Mouse (Mus musculus) limb, embryonic 13.5 days (tissue): ENCODE results near the gene Ldlrad3. TPM values are rescaled to one million over a fixed set of nuclear protein-coding genes. Genes with fewer than 3 reads are reported as not detected.

Source experiments
- ATAC-seq: fragments of 200-750 bp; cut with Nextera tagmentation; 2 replicates; pipeline ENCODE4 v1.8.0; 2017; ENCODE audit warnings: low read depth, moderate number of reproducible peaks, moderate TSS enrichment; ENCODE audit not compliant: low FRiP score
- H3K27ac ChIP-seq: fragments of 300-500 bp; sonication (generic); 2 replicates; pipeline ENCODE4 v1.5.1; 2015; ENCODE audit warnings: inconsistent platforms, mild to moderate bottlenecking, moderate library complexity
- H3K27me3 ChIP-seq: fragments of 300-500 bp; sonication (generic); 2 replicates; pipeline ENCODE4 v1.6.1; 2015; ENCODE audit warnings: mild to moderate bottlenecking, inconsistent platforms
- H3K36me3 ChIP-seq: fragments of 300-500 bp; sonication (generic); 2 replicates; pipeline ENCODE4 v1.6.1; 2015; ENCODE audit warnings: inconsistent platforms, mild to moderate bottlenecking, moderate library complexity
- H3K4me1 ChIP-seq: fragments of 300-500 bp; sonication (generic); 2 replicates; pipeline ENCODE4 v1.6.1; 2015; ENCODE audit warnings: inconsistent platforms
- H3K4me2 ChIP-seq: fragments of 300-500 bp; sonication (generic); replicated peaks from 2 replicates; pipeline ENCODE4 v1.6.1; 2015; ENCODE audit warnings: inconsistent platforms, mild to moderate bottlenecking, moderate library complexity
- H3K4me3 ChIP-seq: fragments of 300-500 bp; sonication (generic); 2 replicates; pipeline ENCODE4 v1.5.1; 2015; ENCODE audit warnings: moderate library complexity, mild to moderate bottlenecking, inconsistent platforms
- H3K9ac ChIP-seq: fragments of 300-500 bp; sonication (generic); 2 replicates; pipeline ENCODE4 v1.6.1; 2015; ENCODE audit warnings: mild to moderate bottlenecking, inconsistent platforms
- H3K9me3 ChIP-seq: fragments of 300-500 bp; sonication (generic); 2 replicates; pipeline ENCODE4 v1.6.1; 2016; ENCODE audit warnings: inconsistent platforms
- WGBS: fragments of 180-500 bp; shearing (Covaris S2); methylation state at CpG from one replicate; pipeline ENCODE4 v1.1.7; 2015; 5-methylcytosine and 5-hydroxymethylcytosine counted together
- polyA plus RNA-seq: library from polyadenylated mRNA; unstranded; fragments of >200 nt; fragmentation: Nextera tagmentation; extraction: Ambion mirVana; gene quantifications from 2 replicates; pipeline ENCODE4 v1.2.1, GENCODE M21; 2015

Gene Ldlrad3
- polyA plus RNA-seq, 1 experiment from 2014 or later = 71.9 TPM

DNA sequence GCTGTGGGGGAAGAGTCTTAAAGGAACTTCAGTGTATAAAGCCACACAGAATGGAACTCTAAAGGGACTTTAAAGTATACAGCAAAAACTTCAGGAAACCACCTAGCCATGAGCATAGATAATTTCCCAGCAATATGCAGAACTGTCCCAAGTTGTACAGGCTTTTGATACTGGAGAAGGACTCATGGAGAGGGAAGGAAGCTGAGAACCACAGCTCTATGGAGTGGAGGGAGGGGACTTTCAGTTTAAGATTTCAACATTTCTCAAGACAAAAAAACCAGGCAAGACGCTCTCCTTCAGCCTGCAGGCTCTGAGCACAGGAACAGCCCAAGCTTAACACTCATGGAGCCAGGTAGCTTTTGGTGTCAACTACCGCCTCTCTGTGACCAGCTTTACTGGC is 4.7 kb downstream of the Ldlrad3 start:
- peaks cover 62% of the 10 kb centered on the region for H3K4me1 ChIP-seq
- peak overlapping the region; percentile 35; the same call in 1 of the 2 replicates for H3K27ac ChIP-seq
- H3K27me3 ChIP-seq = no peaks in the 10 kb centered on the region
- WGBS = 70% methylated on average over 2 of the region's 2 CpGs
- H3K36me3 ChIP-seq = no peaks in the 10 kb centered on the region
- 0 out of 2 replicates have a peak overlapping the region, but pooled peaks have one; percentile 11 for H3K4me2 ChIP-seq
- no peak for ATAC-seq
- no peak overlapping the region for H3K9ac ChIP-seq
- H3K9me3 ChIP-seq = no peaks in the 10 kb centered on the region
- no peak overlapping the region for H3K4me3 ChIP-seq

DNA sequence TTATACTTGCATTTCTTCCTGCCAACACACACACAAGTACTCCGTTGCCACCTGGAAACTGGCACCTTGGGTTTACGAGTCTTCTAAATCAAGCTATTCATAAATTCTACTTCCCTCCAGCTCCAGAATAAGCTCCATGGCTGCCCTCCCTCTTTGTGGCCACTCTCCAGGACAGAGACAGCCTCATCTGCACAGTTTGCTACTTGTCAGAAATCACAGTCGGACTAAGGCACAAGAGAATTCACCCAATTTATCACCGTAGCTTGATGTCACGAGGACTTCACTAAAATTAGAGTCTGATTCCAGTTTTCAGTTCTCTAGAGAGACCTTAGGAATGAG is 9.8 kb downstream of the Ldlrad3 start:
- ATAC-seq = no peak; the same call in 1 of the 2 replicates
- Histone ChIP-seq H3K36me3 (peaks cover 6% of the 10 kb centered on the region), H3K4me2 (peak overlapping the region; percentile 26; the same call in 1 of the 2 replicates), H3K9ac (no peak overlapping the region), H3K27ac (peak overlapping the region; percentile 49), H3K27me3 (no peaks in the 10 kb centered on the region), H3K4me1 (peaks cover 40% of the 10 kb centered on the region), H3K9me3 (no peaks in the 10 kb centered on the region), H3K4me3 (no peak overlapping the region)
- WGBS = 46% methylated on average over 5 of the region's 5 CpGs

DNA sequence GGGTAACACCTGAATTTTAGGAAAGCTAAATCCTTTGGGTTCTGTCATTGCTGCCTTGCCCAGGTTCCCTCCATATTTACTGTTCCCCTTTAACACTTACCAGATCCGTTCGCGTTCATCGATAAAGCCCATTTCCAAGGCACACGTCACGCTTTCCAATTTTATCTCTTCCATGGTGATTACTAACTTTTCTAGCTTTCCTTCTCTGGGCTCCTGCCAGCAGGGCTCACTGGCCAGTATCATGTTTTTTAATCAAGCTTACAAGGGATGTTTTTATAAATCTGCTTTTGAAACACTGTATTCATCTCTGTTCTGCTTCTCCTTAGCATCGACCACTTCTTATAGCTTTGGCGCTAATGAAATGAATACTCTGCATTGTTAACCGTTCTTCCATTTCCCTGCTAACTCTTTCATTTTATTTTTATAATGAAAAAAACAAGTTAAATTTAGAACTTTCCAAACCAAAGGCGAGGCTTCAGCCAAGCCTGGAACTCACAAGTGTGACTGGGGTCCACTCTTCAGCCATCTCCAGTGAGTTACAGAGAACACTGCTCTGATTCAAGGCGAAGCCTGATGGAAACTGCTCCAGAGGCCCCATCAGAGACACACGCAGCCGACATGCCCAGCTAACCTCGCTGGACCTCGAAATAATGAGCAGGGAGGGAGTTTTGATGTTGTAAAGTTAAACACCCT is 10.3 kb downstream of the Ldlrad3 start:
- peak; percentile 87 for ATAC-seq
- Histone ChIP-seq H3K4me1 (peaks cover 36% of the 10 kb centered on the region), H3K9ac (no peak overlapping the region), H3K27me3 (no peaks in the 10 kb centered on the region), H3K4me2 (peak overlapping the region; percentile 26), H3K9me3 (no peaks in the 10 kb centered on the region), H3K36me3 (peaks cover 7% of the 10 kb centered on the region), H3K4me3 (no peak overlapping the region), H3K27ac (peak overlapping the region; percentile 69)
- WGBS = 59% methylated on average over 15 of the region's 15 CpGs

DNA sequence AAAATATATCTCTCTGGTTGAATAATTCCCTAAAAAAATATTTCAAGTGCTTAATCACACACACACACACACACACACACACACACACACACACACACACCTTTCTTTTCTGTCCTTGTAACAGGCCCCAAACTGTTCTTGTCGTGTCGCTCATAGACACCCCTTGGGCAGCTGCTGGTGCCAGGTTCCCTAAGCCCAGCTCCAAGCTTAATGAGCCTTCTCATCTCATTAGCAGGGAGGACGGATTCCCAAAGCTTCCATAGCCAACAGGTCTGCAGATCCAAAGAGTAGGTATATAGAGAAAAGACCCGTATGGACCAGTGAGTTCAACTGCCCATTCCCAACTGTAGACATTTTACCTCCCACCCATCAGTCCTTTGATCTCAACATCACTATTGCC is 13.7 kb downstream of the Ldlrad3 start:
- no peak for ATAC-seq
- no peak overlapping the region for H3K4me3 ChIP-seq
- no peak overlapping the region for H3K9ac ChIP-seq
- peaks cover 47% of the 10 kb centered on the region for H3K4me1 ChIP-seq
- no peaks in the 10 kb centered on the region for H3K9me3 ChIP-seq
- peaks cover 7% of the 10 kb centered on the region for H3K36me3 ChIP-seq
- no peak overlapping the region for H3K4me2 ChIP-seq
- 80% methylated on average over 4 of the region's 4 CpGs for WGBS
- H3K27ac ChIP-seq = no peak overlapping the region
- no peaks in the 10 kb centered on the region for H3K27me3 ChIP-seq

DNA sequence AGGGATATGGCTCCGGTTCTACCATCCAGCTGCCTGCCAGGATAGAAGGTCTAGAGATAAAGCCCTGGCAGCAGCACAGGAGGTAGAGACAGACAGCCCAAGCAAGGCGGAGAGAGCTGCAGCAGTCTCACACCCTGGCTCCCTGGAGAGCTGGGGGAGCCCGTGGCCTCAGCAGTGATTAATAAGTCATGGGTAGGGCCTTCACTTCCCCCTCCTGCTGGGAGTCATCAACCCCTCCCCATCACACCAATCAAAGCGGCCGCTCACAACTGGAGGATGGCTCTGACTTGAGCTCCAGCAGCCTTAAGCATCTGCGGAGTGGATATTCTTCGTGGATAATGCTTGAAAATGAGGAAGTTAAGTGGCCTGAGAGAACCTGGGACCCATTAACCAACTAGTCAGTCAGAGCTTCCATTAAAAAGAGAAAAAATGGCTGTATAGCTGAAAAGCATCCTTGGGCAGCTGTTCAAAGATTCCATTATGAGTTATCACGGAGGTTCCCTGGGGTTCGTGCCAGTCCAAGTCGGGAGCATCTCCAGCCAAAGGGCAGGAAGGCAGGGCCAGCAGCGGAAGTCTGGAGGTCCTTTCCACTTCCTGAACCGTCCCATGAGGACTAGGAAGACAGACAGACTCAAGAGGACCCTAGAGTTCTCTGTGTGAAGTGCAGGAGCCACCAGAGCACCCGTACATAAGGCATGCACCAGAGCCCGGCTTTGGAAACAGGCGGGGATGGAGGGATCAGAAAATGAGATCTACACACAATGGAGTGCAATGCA is 19.4 kb downstream of the Ldlrad3 start:
- Histone ChIP-seq H3K36me3 (peaks cover 11% of the 10 kb centered on the region), H3K27ac (no peak overlapping the region)
- 27% methylated on average over 15 of the region's 15 CpGs for WGBS

DNA sequence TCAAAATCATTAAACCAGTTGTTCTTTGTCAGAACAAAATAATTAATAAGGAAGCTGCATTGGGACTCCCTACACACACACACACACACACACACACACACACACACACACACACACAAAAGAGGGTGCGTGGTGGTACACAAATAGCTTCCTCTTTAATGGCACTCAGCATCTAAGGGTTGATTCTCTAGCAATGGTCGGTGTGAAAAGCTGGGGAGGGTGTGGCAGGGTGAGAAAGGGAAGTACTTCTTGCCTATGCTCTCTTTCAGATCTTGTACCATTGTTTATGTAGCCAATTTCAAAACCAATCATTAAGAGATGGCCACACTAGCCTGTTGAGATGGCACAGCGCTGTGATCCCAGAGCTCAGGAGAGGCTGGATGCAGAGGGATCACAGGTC is 23.1 kb downstream of the Ldlrad3 start:
- no peak overlapping the region for H3K9ac ChIP-seq
- no peak for ATAC-seq
- no peaks in the 10 kb centered on the region for H3K9me3 ChIP-seq
- peaks cover 38% of the 10 kb centered on the region for H3K4me1 ChIP-seq
- no peak overlapping the region for H3K4me3 ChIP-seq
- WGBS = 76% methylated on average over 3 of the region's 3 CpGs
- no peak overlapping the region for H3K27ac ChIP-seq
- H3K36me3 ChIP-seq = peaks cover 19% of the 10 kb centered on the region
- no peak overlapping the region for H3K4me2 ChIP-seq
- no peaks in the 10 kb centered on the region for H3K27me3 ChIP-seq

More for the DNA sequence above, 19.4 kb downstream of the Ldlrad3 start:
- no peak for ATAC-seq
- Histone ChIP-seq H3K27me3 (no peaks in the 10 kb centered on the region), H3K4me2 (peak overlapping the region; percentile 28; the same call in 1 of the 2 replicates), H3K9ac (no peak overlapping the region; the same call in 1 of the 2 replicates), H3K9me3 (no peaks in the 10 kb centered on the region), H3K4me1 (peaks cover 48% of the 10 kb centered on the region), H3K4me3 (no peak overlapping the region)

DNA sequence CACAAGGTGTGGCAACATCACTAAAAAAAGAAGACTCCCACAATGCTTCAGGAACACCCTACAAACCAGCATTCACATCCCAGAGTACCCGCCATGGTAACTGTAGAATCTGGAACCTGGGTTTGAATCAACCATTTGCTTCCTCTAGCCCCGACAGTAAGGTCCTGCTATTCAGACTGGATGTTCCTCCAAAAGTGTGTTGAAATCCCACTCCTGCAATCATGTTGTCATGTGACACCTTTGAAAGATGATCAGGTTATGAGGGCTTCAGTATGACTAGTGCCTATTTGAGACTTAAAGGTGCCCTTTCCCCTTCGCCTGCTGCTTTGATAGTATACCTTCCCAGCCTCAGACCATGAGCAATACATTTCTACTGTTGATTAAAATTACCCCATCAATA is 28.6 kb downstream of the Ldlrad3 start:
- Histone ChIP-seq H3K4me2 (no peak overlapping the region), H3K36me3 (peaks cover 17% of the 10 kb centered on the region), H3K27ac (no peak overlapping the region), H3K4me3 (no peak overlapping the region), H3K9me3 (no peaks in the 10 kb centered on the region), H3K27me3 (no peaks in the 10 kb centered on the region), H3K4me1 (peaks cover 65% of the 10 kb centered on the region), H3K9ac (no peak overlapping the region)
- 85% methylated on average over 3 of the region's 3 CpGs for WGBS
- no peak for ATAC-seq

DNA sequence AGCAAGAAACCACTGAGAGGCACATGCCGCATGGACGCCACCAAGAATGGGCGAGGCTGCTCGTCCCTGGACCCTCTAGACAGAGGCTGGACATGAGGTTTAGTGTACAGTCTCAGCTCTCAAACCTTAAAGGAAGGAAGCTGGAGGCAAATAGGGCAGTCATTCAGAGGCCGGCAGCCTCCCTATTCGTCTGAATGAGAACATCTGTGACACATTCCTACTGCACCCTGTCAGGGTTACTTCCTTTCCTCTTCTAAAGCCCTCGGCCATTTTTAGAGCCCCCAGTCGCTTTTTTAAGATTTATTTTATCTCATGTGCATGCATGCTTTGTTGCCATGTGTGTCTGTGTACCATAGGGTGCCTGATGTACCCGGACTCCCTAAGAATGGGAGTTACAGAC is 29.2 kb downstream of the Ldlrad3 start:
- Histone ChIP-seq H3K4me1 (peaks cover 70% of the 10 kb centered on the region), H3K27me3 (no peaks in the 10 kb centered on the region), H3K9ac (no peak overlapping the region), H3K9me3 (no peaks in the 10 kb centered on the region), H3K4me3 (no peak overlapping the region), H3K4me2 (no peak overlapping the region), H3K36me3 (peaks cover 15% of the 10 kb centered on the region), H3K27ac (no peak overlapping the region)
- 46% methylated on average over 9 of the region's 9 CpGs for WGBS
- no peak for ATAC-seq

DNA sequence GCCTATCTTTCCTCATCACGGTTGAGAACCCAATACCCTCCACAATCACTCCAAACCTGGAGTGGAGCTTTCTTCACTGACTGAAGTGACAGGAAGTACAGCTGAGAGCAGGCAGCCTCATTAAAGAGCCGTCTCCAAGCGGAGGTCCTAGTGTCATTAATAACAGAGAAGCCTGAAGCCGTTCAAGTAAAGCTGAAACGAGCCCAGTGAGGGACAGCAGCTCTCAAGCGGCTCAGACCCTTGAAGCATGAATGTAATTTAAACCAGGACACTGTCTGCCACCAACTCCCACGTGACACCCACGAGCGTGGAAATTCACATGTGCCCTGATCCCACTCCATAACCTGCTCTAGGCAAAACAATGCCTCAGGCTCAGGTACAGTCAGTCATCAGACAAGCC is 29.7 kb downstream of the Ldlrad3 start:
- no peak for ATAC-seq
- Histone ChIP-seq H3K27ac (no peak overlapping the region), H3K4me3 (no peak overlapping the region)

DNA sequence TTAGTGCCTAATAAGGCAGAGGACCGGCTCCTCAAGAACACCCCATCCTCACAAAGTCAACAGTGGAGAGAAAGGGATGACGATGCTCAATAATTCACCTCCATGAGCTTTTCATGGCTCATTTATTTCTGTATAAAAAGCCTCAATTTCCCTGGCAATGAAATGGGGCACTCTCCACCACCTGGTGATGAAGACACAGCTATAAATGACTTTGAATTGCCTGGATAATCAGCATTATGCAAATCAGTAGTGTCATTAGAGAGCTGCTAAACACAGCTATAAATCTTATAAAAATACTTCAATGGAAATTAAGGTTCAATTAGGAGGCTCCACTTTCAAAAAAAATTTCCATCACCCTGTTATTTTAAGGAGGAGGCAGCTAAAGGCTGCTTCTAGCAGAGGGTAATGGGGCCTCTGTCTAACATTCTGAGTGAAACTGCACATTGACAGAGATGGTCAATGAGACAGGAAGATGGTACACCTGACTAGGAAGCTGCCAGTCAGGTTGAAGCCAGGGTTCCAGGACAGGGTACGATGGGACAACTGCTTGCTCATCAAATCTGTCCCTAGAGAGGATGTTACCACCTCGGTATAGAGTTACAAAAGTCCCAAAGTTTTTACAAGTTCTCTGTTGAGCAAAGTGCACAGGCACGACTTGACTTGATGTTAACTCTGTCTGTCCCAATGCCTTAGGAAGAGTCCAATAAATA is 30.7 kb downstream of the Ldlrad3 start:
- H3K4me1 ChIP-seq = peaks cover 84% of the 10 kb centered on the region
- 0 out of 2 replicates have a peak, but pooled peaks cover 8% of the 10 kb centered on the region for H3K36me3 ChIP-seq
- H3K9ac ChIP-seq = no peak overlapping the region
- WGBS = 47% methylated on average over 5 of the region's 5 CpGs
- H3K9me3 ChIP-seq = no peaks in the 10 kb centered on the region
- no peak overlapping the region for H3K4me3 ChIP-seq
- H3K4me2 ChIP-seq = no peak overlapping the region
- no peak overlapping the region for H3K27ac ChIP-seq
- H3K27me3 ChIP-seq = no peaks in the 10 kb centered on the region
- no peak for ATAC-seq

More for the DNA sequence above, 29.7 kb downstream of the Ldlrad3 start:
- no peaks in the 10 kb centered on the region for H3K27me3 ChIP-seq
- no peak overlapping the region for H3K9ac ChIP-seq
- peaks cover 76% of the 10 kb centered on the region for H3K4me1 ChIP-seq
- no peaks in the 10 kb centered on the region for H3K9me3 ChIP-seq
- H3K4me2 ChIP-seq = no peak overlapping the region
- 13% methylated on average over 9 of the region's 9 CpGs for WGBS
- peaks cover 9% of the 10 kb centered on the region; the same call in 1 of the 2 replicates for H3K36me3 ChIP-seq

DNA sequence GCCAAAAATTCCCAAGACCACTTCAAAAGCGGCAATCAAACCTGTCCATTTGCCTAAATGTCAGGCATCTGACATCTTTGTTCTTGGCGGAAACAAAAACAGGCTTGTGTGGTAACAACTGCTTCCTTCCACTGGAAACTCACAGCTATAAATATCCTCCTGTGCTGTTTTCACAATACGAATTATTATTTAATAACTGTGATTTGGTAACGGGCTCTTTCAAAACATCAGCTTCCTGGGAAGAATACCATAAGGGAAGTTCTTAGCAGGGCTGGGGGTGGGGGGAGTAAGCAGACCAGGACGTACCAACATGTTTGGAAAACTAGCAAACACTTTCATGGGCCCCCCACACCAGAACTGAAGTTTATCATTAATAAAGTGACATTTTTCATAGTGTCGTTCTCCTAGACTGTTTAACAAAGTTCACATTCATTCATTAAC is 31.4 kb downstream of the Ldlrad3 start:
- Histone ChIP-seq H3K4me2 (no peak overlapping the region), H3K36me3 (0 out of 2 replicates have a peak, but pooled peaks cover 8% of the 10 kb centered on the region), H3K9ac (no peak overlapping the region), H3K27ac (no peak overlapping the region), H3K4me1 (peaks cover 87% of the 10 kb centered on the region), H3K9me3 (no peaks in the 10 kb centered on the region), H3K27me3 (no peaks in the 10 kb centered on the region), H3K4me3 (no peak overlapping the region)
- WGBS = 23% methylated on average over 6 of the region's 6 CpGs
- ATAC-seq = no peak

DNA sequence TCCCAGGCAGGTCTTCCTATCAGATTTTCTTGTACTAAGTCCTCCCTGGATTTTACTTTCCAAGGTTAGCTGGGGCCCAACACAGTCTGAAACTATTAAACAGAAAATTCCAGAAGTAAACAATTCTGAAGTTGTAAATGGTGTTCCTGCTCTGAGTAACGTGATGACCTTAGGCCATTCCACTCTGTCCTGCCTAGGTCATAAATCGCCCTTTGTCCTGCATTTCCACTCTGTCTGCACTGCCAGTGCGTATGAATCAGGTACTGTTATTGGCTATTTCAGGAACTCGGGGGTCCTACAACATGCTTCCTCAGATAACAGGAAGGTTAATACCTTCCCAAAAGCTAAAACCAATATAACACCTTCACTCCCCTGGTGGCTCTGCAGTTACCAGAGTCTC is 31.9 kb downstream of the Ldlrad3 start:
- H3K9ac ChIP-seq = no peak overlapping the region
- H3K27me3 ChIP-seq = no peaks in the 10 kb centered on the region
- H3K36me3 ChIP-seq = 0 out of 2 replicates have a peak, but pooled peaks cover 8% of the 10 kb centered on the region
- 27% methylated on average over 4 of the region's 4 CpGs for WGBS
- ATAC-seq = no peak
- no peak overlapping the region for H3K27ac ChIP-seq
- H3K9me3 ChIP-seq = no peaks in the 10 kb centered on the region
- no peak overlapping the region for H3K4me2 ChIP-seq
- H3K4me3 ChIP-seq = no peak overlapping the region
- peaks cover 85% of the 10 kb centered on the region for H3K4me1 ChIP-seq
